Mouse (Mus musculus) heart, postnatal 4 days (tissue): ENCODE measurements around the gene Gm13871. TPM values are rescaled to one million over a fixed set of nuclear protein-coding genes. Genes with fewer than 3 reads are reported as not detected.
"Not testable (repeated sequence)": the region's sequence is repeated elsewhere in the genome, so short reads cannot be mapped to it uniquely, and the experiment has no call there.

Experiments used
- DNase-seq: peaks from one replicate; pipeline ENCODE4 v3.0.0; 2021
- total RNA-seq, 2 experiments: library from RNA; stranded (reverse); gene quantifications; 2 replicates each; pipeline ENCODE4 v1.2.3; 2021

Gene Gm13871
- total RNA-seq, result not detected

DNA sequence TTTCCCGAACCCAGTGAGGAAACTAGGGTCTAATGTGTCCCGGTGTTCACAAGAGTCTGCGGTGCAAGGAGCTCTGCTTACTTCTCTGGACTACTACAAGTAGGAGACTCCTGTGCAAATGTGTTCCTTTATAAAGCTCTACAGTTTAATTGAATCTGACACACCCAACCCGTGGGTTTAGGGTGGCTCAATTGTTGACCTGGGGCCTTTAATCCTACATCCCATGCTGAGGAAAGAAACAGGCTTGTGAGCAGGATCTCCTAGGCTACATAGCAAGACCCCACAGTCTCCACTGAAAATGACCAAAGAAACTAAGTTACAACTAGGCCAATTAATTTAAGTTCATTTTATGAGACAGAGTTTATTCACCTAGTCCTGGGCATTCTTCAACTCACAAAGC, at the start of gene Gm13871:
Gm13871 (minus strand) TSS at position 101 of the 400 bp plus-strand sequence.
- not testable (repeated sequence) for DNase-seq

GRCm38 (mm10) chr4:73950375-73950896, 44.7 kb upstream of the Gm13871 start, which contains the start of gene 2310002L09Rik:
Gene 2310002L09Rik, minus strand, starts transcription at chr4:73950846.
- DNase-seq, result no peak

- DNase-seq, result not testable (repeated sequence)
These were observed 14.9 kb upstream of the Gm13871 start, which contains the start of gene Gm11756 for GRCm38 (mm10) chr4:73920660-73921059. Gene Gm11756, minus strand, starts transcription at chr4:73920760.

DNA sequence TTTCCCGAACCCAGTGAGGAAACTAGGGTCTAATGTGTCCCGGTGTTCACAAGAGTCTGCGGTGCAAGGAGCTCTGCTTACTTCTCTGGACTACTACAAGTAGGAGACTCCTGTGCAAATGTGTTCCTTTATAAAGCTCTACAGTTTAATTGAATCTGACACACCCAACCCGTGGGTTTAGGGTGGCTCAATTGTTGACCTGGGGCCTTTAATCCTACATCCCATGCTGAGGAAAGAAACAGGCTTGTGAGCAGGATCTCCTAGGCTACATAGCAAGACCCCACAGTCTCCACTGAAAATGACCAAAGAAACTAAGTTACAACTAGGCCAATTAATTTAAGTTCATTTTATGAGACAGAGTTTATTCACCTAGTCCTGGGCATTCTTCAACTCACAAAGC, 14.7 kb downstream of the Gm13871 start, which contains the start of gene Gm11757:
Gm11757 (minus strand) TSS at position 101 of the 400 bp plus-strand sequence.
- not testable (repeated sequence) for DNase-seq

DNA sequence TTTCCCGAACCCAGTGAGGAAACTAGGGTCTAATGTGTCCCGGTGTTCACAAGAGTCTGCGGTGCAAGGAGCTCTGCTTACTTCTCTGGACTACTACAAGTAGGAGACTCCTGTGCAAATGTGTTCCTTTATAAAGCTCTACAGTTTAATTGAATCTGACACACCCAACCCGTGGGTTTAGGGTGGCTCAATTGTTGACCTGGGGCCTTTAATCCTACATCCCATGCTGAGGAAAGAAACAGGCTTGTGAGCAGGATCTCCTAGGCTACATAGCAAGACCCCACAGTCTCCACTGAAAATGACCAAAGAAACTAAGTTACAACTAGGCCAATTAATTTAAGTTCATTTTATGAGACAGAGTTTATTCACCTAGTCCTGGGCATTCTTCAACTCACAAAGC, 29.6 kb downstream of the Gm13871 start, which contains the start of gene Gm11758:
Gm11758 (minus strand) TSS at position 101 of the 400 bp plus-strand sequence.
- DNase-seq, result not testable (repeated sequence)

Other genes with a start within 250 kb of the Gm13871 start
- gene Gm11239, start 237.6 kb downstream of the Gm13871 start, total RNA-seq, result not detected
- gene Gm428, start 222.4 kb downstream of the Gm13871 start, total RNA-seq, result not detected
- under 1 TPM; 0.61 to 0.83 TPM for gene Rasef, start 115.0 kb downstream of the Gm13871 start, total RNA-seq
- not detected for gene Gm11758, start 29.7 kb downstream of the Gm13871 start, total RNA-seq
- not detected for gene Gm11757, start 14.8 kb downstream of the Gm13871 start, total RNA-seq
- gene Gm11756, start 14.8 kb upstream of the Gm13871 start, total RNA-seq, result not detected
- gene 2310002L09Rik, start 44.9 kb upstream of the Gm13871 start, total RNA-seq, result 1 to 10 TPM; 1.0 to 1.8 TPM
- gene Frmd3, start 107.5 kb upstream of the Gm13871 start, total RNA-seq, result under 1 TPM; 0.16 to 0.19 TPM